Mouse (Mus musculus): ENCODE measurements around the gene Fam205c.

DNA sequence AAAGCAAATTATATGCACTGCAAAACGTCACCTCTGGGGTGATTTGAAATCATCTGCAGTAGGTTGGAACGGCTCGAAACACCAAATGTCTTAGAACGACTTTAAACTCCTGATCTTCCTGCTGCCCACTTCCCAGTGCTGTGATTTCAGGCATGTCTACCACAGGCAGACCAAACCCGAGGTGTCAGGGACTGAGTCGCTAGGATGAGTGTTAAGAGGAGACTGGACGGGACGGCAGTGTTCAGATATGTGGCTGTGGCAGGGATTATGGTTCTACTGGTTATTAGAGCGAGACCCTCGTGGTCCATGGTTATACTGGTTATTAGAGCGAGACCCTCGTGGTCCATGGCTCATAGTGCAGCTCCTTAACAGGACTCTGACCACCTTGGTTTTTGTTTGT, 41.3 kb upstream of the Fam205c start:
- TF ChIP-seq CTCF (IDR thresholded peaks at IDR 0.05; ENCODE audit: low read depth) (no peak), EP300 (IDR thresholded peaks at IDR 0.05; ENCODE audit: low read depth) (no peak)

Data from heart, postnatal 0 days (tissue).